Mouse (Mus musculus) megakaryocyte-erythroid progenitor cell, adult 5 weeks (primary cell): ENCODE data around the gene Fbh1. TPM values are rescaled to one million over a fixed set of nuclear protein-coding genes. Genes with fewer than 3 reads are reported as not detected.

ENCODE experiments used
- polyA plus RNA-seq: library from polyadenylated mRNA; stranded (reverse); fragments of >175 nt; gene quantifications from 2 replicates; pipeline ENCODE4 v1.2.3, GENCODE M21; 2012

The Fbh1 gene
- polyA plus RNA-seq: 21.5 and 27.0 TPM in 2 replicates

DNA sequence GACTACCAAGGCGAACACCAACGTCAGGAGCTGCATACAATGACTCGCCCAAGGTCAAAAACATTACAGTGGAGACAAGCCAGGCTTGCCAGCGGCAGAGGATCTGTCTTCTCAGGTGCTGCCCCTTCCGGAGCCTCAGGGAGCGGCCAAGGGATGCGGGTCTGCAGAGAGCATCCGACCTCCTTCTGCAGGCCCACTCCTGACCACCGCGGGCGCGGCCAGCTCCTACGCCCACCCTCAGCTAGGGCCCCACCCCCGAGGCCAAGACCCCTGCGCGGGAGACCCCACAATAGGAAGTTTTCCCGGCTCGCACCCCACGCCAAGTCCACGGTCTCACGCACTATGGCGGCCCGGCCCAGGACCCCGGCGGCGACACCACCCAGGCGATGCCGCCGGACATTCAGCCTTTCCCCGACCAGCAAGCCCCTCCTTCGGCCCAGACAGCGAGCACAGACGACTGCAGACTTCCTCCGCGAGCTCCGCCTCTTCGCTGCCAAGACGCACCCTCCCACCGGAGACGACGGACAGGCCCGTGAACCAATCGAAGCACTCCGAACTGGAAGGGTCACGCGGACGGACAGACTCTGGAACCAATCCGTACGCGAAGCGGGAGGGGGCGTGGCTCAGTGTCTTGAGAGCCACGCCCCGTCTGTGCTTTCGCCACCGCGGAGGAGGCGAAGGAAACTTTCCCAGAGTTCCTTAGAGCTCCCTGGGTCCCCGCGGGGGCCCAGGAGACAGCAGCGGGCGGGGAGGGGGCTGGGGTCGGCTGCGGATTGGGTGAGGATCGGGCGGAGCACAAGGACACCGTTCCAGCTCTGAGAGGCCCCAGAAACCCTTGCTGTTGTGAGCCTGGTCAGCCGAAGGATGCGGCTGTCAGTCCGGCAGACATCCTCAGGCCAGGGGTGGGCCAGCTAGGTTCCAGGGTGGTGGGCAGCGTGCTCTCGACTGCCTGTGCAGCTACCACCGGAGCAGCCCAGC, at the start of gene Fbh1, which contains the start of gene Ankrd16:
Fbh1 (minus strand) TSS at position 492 of the 978 bp plus-strand sequence.
Ankrd16 (plus strand) TSS at position 786 of the 978 bp plus-strand sequence.

GRCm38 (mm10) chr2:11705201-11706025, 72.0 kb downstream of the Fbh1 start, which contains the start of gene Il15ra:
TSS of gene Il15ra (plus strand) at chr2:11705290.

Other genes with a start within 250 kb of the Fbh1 start
- gene Pfkfb3, start 223.5 kb downstream of the Fbh1 start, polyA plus RNA-seq: 9.1 and 14.8 TPM in 2 replicates
- 71.7 and 111 TPM in 2 replicates for gene Rbm17, start 173.4 kb downstream of the Fbh1 start, polyA plus RNA-seq
- gene Gm17490, start 151.3 kb downstream of the Fbh1 start, polyA plus RNA-seq: not detected in 2 replicates
- gene Il2ra, start 134.8 kb downstream of the Fbh1 start, polyA plus RNA-seq: 0.04 and 0.05 TPM in 2 replicates
- gene Il15ra, start 72.3 kb downstream of the Fbh1 start, polyA plus RNA-seq: 2.1 and 6.0 TPM in 2 replicates
- gene Ankrd16, start 294 bp upstream of the Fbh1 start, polyA plus RNA-seq: 11.3 and 13.7 TPM in 2 replicates